Mouse (Mus musculus): ENCODE measurements around the gene Ece1.

GRCm38 (mm10) chr4:137861461-137862011 is 501 bp upstream of the Ece1 start:
- TF ChIP-seq CTCF (IDR thresholded peaks at IDR 0.05; ENCODE audit: low read depth, low read length) (no peak), GATA1 (IDR thresholded peaks at IDR 0.05; ENCODE audit: borderline replicate concordance, low read length) (no peak), GATA2 (IDR thresholded peaks at IDR 0.05; ENCODE audit: borderline replicate concordance, low read depth, low read length) (no peak), POLR2AphosphoS5 (IDR thresholded peaks at IDR 0.05; ENCODE audit: insufficient replicate concordance, low read depth, low read length) (no peak)

All from G1E (cell line).